Mouse (Mus musculus) naive thymus-derived CD4-positive, alpha-beta T cell, adult 2 months (primary cell): Measurements from ENCODE around the gene Bpifb1.
"Not testable (repeated sequence)": the region's sequence is repeated elsewhere in the genome, so short reads cannot be mapped to it uniquely, and the experiment has no call there.

ENCODE experiments used
- DNase-seq: peaks from one replicate; pipeline ENCODE4 v3.0.0-alpha.2; 2011; ENCODE audit warnings: low read depth

Bpifb1 gene

DNA sequence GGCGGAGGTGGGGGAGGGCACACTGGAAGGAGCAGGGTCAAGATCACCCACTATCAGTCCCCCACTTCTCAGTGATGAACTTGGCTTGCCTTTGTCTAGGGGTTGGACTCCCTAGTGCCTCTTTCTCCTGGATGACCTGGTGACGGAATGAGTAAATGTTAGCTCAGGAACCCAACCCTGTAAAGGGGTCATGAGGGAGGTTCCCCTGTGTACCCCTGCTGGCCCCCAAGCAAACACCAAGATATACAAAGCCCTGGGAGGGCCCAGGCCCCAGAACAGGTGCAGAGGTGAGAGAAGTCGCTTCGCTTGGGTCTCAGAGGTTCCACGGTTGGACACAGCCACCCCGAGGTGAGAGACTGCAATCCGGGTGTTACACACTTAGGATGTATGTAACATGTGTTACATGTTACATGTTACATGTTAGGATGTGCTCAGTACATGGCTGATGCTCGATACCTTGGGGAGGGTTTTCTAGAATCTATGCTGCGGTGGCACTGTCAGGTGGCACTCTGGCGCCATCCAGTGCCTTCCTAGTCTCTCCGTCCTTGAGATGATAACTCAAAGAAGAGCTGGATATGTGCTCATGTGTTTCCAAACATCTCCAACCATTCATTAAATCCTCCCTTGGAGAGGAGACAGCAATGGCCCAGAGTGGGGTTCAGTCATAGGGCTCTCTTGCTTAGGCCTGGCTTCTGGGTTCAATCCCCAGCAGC lies at the start of gene Bpifb1:
Gene Bpifb1, plus strand, starts transcription at position 273 of the 713 bp plus-strand sequence.
- DNase-seq, result no peak

DNA sequence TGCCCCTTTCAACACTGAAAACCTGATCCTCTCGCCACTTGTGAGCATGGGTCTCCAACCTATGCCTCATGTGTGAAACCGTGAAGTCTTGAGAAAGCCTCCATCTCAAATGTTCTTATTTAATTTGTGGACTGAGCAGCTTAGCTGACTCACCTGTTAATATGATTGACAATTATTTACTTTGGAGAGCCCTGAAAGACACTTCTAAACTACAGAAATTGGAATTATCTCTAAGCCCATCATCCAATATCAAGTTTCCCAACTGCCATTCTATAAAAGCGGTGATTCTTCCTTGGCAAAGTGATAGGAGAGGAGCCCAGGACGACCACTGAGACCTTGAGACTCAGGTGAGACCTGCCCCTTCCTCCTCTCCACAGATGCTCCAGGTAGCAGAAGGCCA lies 48.0 kb upstream of the Bpifb1 start, which contains the start of gene Bpifa1:
Gene Bpifa1, plus strand, starts transcription at position 301 of the 400 bp plus-strand sequence.
- no peak for DNase-seq

DNA sequence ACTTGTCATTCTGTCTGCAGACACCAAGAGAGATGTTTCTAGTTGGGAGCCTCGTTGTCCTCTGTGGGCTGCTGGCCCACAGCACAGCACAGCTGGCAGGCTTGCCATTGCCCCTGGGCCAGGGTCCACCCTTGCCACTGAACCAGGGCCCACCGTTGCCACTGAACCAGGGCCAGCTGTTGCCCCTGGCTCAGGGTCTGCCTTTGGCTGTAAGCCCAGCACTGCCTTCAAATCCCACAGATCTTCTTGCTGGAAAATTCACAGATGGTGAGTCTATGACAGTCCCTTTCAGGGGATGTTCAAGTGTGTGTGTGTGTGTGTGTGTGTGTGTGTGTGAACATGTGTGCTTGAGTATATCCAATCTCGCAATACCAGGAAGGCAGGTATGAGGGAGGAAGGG lies 46.9 kb upstream of the Bpifb1 start:
- DNase-seq, result no peak

DNA sequence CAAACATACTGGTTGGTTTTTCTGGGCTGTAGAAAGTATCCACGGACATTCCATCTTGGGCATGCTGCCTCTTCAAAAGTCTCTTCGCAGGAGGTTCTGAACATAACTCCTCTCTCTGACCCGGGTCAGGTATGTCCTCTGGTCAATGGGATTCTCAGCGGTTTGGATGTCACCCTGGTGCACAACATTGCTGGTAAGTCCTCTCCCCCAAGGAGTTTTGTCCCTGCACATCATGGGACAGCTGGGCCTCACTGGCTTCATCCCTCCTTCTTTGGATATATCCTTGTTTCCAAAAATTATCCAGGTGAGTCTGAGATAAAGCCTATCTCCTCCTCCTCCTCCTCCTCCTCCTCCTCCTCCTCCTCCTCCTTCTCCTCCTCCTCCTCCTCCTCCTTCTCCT lies 43.1 kb upstream of the Bpifb1 start:
- no peak for DNase-seq

DNA sequence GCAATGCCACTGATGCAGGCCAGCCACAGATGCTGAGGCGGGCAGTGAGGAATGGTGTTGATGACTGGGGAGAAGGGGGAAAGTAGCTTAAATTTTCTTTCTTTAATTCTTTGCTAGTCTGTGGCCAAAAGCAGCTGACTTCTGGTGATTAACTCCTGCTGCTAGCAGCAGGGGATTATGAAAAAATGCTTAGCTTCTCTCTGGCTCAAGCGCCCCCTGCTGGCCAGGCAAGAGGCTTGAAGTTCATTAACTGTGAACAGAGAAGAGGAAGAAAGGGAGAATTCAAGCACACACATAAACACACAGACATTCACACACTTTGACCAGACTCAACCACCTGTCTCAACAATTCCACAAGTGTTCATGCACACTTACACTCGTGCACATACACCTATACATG lies 32.2 kb upstream of the Bpifb1 start:
- DNase-seq, result peak; percentile 11

DNA sequence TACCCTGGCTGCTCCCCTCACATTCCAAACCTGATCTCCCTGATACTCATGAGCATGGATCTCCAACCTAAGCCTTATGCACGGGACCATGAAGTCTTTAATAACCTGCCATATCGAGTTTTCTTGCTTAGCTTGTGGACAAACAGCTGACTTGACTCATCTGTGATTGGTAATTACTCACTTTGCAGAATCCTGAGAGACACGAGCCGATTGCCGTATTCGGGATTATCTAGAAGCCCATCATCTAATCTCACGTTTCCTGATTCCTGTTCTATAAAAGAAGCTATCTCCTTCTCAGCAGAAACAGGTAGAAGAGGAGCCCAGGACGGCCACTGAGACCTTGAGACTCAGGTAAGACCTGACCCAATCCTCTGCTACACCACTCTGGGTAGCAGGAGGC lies 28.3 kb upstream of the Bpifb1 start, which contains the start of gene Bpifa5:
Gene Bpifa5, plus strand, starts transcription at position 301 of the 400 bp plus-strand sequence.
- no peak for DNase-seq

DNA sequence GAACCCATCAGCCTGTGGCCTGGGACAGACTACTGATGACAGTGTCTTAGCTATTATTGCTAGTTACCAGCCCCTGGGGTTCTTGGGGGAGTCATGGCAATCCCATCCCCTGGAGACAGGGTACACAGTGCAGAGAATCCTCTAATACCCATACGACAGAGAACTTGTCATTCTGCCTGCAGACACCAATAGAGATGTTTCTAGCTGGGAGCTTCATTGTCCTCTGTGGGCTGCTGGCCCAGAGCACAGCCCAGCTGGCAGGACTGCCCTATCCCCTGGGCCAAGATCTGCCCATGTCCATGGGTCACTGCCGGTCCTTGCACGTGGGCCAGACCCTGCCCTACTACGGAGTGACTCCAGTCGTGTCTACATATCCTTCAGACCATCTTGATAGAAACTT lies 27.3 kb upstream of the Bpifb1 start:
- no peak for DNase-seq

DNA sequence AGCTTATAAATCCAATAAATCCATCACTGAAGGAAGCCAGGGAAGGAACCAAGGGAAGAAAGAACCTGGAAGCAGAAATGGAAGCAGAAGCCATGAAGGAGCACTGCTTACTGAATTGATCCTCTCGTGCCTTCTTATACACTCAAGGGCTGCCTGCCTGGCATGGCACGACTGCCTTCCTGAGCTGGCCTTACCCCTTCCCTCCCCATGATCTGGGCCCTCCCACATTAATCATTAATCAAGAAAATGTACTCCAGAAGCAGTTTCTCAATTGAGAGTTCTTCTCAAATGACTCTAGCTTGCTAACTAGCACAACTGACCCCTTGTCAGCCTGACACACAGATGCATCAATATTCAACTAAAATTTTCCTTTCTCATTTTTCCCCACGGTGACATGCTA lies 21.4 kb upstream of the Bpifb1 start:
- no peak for DNase-seq

DNA sequence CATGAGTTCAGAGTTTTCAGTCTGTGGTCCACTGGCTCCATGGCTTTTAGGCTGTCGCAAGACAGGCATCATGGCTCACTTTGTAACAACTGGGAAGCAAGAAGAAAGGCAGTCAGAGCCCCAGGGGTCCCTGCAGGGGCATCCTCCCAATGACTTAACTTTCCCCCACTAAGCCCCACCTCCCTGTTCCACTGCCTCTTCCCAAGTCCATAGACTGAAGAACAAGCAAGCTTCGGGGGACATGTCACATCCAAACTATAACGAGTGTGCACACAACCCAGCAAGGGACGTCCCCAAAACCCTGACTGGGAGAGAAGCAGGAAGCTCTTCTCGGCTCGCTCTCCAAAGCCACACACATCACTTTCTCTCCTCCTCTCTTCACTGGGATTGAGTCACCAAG lies 19.0 kb upstream of the Bpifb1 start:
- DNase-seq, result no peak

DNA sequence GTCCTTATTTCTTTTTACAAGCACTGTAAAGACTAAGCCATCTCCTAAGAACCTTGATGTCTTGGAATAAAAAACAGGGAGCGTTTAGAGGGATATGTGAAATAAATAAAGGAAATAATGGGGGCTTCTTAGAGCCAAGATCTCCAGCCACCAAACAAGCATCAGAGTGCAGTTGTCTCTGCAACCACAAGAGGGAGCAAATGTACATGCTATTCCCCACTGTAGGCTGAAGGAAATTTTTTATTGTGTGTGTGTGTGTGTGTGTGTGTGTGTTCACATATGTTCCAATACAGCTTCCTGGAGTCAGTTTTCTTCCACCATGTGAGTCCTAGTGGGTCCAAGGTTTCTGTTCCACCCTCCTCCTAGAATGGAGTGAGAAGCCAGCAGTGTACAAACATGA lies 17.3 kb upstream of the Bpifb1 start:
- DNase-seq, result peak; percentile 8

DNA sequence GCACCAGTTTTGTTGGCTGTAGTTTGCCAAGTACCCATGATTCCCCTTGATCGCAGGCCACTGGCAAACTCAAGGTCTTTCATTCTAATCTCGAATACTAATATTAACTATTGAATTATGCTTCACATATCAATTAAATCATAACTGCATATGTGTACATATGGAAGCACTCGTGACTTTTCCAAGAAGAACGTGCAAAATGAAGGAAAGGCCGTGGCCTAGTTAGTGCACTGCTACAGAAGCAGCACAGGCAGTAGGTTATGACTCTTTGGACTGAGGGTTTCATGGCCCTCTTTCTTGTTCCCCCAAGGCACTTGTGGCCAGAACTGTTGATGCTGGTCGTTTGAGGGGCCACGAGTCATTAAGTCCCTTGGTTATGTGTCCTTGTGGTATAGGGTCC lies 8.7 kb upstream of the Bpifb1 start:
- DNase-seq, result not testable (repeated sequence)

DNA sequence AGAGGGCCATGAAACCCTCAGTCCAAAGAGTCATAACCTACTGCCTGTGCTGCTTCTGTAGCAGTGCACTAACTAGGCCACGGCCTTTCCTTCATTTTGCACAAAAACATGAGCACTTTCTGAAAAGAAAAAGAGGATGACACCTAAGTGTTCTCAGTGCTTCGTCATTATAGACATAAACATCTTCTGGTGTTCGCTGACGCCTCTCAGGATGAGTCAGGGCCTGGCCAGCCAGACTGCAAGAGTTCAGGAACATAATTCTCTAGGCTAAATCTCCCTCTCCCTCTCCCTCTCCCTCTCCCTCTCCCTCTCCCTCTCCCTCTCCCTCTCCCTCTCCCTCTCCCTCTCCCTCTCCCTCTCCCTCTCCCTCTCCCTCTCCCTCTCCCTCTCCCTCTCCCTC lies 7.6 kb upstream of the Bpifb1 start:
- DNase-seq, result not testable (repeated sequence)

DNA sequence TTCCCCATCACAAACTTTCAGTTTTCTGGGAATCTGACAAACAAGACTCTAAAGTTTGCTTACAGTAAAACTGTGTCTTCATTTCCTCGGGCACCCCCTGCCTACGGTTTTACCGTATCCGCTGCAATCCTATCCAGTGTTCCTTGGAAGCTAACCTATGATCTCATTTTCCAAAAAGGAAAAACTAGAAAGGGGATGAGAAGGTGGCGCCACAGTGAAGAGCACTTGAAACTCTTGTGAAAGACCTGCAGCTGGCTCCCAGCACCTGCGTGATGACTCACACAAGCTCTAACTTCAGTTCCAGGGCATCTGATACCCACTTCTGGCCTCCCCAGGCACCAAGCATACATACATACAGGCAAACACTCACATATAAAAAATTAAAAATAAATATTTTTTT lies 5.3 kb upstream of the Bpifb1 start:
- DNase-seq, result no peak

DNA sequence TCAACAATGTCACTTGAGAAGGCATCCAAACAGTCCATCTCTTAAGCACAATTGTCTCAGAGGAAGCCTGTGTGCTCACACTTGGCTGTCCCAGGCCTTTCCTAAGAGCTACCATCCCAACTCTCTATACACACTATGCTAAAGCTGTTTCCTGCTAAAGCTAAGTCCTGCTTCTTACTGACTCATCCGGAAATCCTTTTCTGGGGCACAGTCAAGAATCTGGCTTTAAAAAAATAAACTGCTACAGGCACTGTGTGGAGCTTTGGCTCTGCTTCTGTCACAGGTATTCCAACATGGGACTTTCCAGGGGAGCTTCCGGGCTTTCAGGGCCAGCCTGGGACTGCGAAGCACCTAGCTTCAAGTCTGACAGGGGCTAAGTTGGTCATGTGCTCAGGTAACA lies 4.9 kb upstream of the Bpifb1 start:
- no peak for DNase-seq

DNA sequence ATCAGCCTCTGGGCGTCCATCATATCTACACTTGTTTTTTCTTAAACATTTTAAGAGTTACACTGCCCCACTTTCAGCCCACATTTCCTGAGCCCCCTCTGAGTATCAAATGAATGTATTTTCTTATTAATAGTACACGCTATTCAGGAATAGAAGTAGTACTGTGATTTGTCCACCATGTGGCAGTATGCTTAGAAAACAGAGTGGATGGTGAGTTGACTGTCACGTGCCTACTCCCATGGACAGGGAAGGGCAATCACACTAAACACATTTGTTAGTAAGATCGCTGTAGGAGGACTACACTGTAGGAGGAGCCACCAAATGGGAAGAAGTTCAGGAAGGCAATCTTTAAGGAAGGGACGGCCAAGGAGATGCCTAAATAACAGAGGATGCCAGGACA lies 3.1 kb upstream of the Bpifb1 start:
- no peak for DNase-seq

DNA sequence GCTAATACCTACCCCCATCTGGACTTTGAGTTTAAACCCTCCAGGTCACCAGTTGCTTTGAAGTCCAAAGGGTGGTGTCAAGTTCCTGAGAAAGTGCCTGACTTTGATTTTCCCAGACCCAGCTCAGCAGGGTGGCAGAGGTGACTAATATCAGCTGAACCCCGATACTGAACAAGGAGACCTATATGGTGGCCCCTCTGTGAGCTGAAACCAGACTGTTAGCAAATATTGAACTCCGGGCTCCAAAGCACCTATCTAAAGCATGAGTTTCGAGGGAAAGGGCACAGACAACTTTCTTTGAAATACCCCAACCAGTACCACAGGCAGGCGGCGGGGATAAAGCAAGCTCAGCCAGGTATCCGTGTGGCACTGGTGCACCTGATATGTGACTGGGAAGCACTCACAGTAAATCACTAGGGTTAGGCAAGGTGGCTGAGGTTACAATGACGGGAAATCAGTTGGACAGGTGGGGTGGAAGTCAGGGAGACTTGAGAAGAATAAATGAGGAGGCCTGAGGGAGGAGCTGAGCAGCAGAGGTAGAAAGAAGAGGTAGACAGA lies 662 bp upstream of the Bpifb1 start:
- no peak for DNase-seq

DNA sequence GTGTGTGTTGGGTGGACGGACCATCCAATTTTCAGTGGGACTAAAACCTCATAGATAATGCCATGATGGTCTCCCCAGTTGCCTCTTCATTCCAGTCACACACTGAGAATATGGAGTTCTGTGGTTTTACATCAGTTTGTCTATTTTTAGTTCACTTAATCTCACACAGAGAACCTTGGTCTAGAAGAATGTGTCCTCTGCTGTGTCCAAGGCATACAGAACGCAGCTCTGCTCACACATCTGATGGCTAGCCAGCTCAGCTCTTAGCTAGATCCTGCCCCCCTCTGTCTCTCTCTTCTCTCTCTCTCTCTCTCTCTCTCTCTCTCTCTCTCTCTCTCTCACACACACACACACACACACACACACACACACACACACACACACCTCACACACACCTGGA lies 1.5 kb downstream of the Bpifb1 start:
- no peak for DNase-seq

DNA sequence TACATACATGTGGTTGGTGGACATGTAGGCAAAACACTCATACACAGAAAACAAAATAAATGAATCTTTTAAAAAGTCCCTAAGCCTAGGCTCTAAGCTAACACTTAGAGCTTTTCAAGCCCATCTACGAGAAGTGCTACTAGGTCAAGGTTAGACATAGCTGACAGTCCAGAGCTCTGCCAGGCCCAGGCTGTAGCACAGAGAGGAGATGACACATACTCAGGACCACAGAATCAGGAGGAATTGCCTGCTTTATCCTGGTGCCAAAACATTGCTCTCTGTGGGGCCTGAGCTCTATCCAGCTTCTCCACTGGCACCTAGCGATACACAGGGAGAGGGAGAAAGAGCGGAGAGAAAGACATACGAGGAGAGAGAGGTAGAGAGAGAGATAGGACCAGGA lies 2.5 kb downstream of the Bpifb1 start:
- DNase-seq, result no peak

DNA sequence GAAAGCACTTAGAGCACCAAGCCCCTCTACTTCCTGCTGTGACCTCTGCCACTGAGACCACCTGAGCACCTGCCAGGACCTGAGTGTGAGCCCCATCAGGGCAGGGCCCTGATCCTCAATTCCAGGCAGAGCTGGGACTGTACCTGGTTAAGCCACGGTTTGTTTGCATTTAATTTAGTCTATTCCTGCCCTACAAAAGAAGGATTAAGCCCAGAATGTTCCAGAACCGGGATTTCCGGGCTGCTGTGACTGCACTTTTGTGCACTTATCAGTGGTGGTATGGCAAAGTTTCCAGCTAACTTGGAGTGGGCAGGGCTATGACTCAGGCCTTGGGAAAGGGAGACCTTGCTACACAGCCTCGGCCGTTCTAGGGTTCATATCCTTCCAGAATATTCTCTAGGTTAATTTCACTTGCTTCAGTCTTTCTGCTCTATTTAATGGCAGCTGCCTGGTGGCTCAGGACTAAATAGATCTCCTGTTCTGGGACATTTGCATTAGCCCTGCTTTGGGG lies 3.4 kb downstream of the Bpifb1 start:
- DNase-seq, result no peak

DNA sequence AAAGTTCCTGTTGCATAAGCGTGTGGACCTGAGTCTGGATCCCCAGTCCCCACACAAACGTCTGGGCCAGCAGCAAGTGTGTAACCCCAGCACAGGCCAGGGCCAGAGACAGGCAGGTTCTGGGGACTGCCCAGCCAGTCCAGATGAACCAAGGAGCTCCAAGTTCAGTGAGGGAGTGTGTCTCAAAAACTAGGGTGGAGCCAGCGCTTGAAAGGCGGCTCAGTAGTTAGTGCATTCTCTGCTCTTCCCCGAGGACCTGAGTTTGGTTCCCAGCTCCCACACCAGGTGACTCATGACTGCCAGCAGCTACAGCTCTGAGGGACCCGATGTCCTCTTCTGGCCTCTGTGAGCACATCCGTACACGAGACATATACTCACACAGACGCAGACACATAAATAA lies 6.4 kb downstream of the Bpifb1 start:
- no peak for DNase-seq

DNA sequence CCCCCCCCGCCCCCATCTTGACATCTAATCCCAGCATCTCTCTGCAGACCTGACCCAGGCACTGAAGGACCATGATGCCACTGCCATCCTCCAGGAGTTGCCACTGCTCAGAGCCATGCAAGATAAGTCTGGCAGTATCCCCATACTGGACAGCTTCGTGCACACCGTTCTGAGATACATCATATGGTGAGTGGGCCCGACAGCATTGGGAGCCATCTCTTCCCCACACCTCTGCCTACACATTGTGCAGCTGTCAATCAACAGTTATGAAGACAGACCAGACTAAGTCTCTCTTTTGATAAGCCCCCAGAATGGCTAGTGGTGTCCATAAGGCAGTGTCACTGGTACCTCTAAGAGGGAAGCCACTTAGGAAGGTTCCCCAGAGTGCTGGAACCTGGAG lies 14.0 kb downstream of the Bpifb1 start:
- no peak for DNase-seq

DNA sequence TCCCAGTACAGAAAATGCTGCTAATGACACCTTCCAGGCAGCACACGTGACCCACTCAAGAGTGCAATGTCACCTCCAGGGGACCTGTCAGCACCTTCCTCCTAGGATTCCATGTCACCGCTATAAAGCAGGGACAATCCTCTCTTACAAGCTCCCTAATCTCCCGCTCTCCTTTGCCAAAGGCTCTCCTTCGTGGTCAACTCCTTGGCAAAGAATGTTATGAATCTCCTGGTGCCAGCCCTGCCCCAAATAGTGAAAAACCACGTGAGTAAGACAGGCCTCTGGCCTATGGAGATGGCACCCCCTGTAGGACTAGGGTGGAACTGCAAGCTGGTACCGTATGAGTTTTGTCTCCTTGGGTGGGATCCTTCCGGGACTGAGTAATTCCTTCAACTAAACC lies 16.3 kb downstream of the Bpifb1 start:
- DNase-seq, result peak; percentile 8

DNA sequence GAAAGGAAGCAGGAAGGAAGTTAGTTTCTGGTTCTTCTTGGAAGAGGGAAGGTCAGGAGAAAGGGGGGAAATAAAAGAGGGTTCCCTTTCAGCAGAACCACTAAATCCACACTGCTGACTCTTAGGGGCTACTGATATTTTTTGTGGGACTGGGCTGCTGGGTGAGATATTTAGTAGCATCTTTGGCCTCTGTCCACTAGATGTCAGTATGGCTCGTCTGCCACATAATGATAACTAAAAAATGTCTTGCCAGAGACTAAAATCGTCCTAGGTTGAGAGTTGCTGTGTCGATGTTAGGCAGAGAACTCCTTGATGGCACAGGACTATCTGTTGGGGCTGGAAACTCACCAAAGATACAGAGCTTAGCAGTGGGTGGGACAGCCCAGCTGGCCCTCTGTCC lies 18.5 kb downstream of the Bpifb1 start:
- no peak for DNase-seq

DNA sequence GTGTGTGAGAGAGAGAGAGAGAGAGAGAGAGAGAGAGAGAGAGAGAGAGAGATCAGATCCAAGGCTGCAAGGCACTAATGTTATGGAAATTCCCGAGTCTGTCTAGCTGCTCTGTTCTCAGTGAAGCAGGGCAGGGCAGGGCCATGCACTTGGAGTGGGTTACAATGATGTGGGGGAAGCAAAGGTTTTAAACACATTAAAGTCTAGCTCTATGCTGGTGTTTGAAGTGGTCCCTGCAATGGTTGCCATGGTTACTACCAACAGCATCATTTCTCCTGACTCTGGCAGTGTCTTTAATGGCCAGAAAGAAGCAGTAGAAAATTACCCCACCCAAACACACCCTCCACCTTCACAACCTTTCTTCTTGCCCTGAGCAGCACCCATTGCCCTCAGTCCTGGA lies 20.5 kb downstream of the Bpifb1 start:
- no peak for DNase-seq
